Mouse (Mus musculus) retina, postnatal 7 days (tissue): ENCODE results near the gene Zfp414.

ENCODE experiments used
- DNase-seq: peaks from one replicate; pipeline ENCODE4 v3.0.0-alpha.2; 2012; ENCODE audit warnings: low read depth, low spot score

Zfp414 gene

GRCm38 (mm10) chr17:33649781-33650475 lies 21.0 kb downstream of the Zfp414 start:
- no peak for DNase-seq

GRCm38 (mm10) chr17:33666813-33667212 lies 37.9 kb downstream of the Zfp414 start:
- DNase-seq: no peak

- DNase-seq: no peak
Observed at GRCm38 (mm10) chr17:33669681-33670080, 40.8 kb downstream of the Zfp414 start.

- DNase-seq: no peak
Observed at GRCm38 (mm10) chr17:33673837-33674236, 44.9 kb downstream of the Zfp414 start.

- no peak for DNase-seq
Observed at GRCm38 (mm10) chr17:33675452-33675851, 46.6 kb downstream of the Zfp414 start.

- DNase-seq: no peak
Observed at GRCm38 (mm10) chr17:33676086-33676485, 47.2 kb downstream of the Zfp414 start.

GRCm38 (mm10) chr17:33678771-33679170 lies 49.9 kb downstream of the Zfp414 start:
- no peak for DNase-seq
